Mouse (Mus musculus) CD4-positive, CD25-positive, alpha-beta regulatory T cell, adult 4 months (primary cell): ENCODE data around the gene Sc5d. TPM values are rescaled to one million over a fixed set of nuclear protein-coding genes. Genes with fewer than 3 reads are reported as not detected.

Source experiments
- ATAC-seq: one replicate; pipeline ENCODE4 v1.8.0; 2017
- polyA plus RNA-seq, 2 experiments: library from polyadenylated mRNA; unstranded; fragments of 100-300 nt; shearing (Covaris generic); gene quantifications; one replicate each; pipeline ENCODE4 v1.2.1; 2017

Gene Sc5d
- polyA plus RNA-seq = 100 to 1,000 TPM in 1 of 2 experiments, 10 to 100 TPM in 1; 84.3 to 105 TPM

DNA sequence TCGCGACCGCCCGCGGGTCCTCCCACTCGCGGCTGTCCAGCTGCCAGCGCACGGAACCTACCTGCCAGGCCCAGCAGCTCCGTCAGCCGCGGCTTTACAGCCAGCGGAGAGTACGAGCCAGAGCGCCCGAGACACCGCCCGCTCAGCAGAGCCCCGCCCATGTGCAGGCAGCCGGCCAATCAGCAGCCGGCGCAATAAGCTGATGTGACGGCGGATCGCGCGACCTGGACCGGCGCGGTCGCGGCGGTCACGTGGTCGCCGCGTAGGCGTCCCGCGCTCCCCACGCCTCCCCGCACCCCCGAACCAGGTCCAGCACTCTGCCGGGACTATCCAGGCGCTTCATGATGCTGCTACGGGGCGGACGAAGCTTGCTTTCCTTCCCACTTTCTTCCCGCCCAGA, at the start of gene Sc5d:
Gene Sc5d, minus strand, starts transcription at position 112 of the 400 bp plus-strand sequence.
- peak; percentile 99 for ATAC-seq

DNA sequence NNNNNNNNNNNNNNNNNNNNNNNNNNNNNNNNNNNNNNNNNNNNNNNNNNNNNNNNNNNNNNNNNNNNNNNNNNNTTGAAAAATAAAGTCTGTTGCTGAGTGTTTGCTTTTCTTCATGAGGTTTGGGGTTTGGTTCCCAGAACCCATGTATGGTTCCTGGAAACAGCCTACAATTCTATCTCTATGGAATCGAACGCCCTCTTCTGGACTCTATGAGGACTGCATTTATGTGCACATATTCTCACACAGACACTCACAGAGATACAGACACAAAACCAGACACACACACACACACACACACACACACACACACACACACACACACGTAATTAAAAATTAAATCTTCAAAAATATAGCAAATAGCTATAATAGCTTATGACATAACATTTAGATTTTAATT, 47.3 kb upstream of the Sc5d start:
- no peak for ATAC-seq

DNA sequence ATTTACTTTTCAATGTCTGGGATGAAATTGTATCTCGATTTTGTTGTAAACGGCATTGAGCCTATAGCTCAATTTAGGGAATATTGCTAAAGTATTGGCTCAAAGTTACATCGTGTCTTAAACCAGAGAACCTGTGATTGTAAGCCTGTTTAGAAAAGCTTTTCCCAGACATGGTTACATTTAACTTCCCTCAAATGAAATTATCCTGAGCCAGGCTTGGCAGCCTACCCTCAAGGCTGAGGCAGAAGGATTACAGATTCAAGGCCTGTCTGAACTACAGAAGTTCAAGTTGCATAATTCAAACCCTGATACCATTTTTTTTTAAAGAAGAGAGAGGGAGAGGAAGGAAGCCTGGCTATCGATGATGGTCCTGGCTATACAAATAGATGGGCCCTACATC, 39.8 kb upstream of the Sc5d start:
- no peak for ATAC-seq

DNA sequence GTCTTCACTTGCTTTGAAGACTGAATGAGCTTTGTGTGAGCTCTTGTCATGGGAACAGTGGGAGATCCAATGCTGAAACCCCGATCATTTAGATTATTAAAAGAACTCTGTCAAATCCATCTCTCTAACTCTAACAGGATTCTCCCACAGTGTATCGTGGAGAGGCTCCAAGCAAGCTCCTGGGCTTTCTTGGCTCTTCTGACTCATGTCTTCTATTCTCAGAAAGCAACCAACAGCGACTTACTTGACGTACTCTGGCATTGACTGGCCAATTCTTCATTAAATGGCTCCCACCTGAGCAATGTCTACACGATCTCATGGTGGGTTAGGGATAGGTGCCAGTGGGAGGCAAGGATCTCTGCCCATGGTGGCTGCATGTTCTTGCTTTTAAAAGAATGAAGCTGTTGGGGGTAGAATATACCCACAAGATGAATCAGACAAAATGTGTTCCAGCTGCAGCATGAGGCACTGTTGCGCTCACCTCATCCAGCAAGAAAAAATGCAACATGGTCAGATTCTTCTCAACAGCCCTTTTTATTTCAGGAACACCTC, 37.1 kb upstream of the Sc5d start:
- no peak for ATAC-seq

DNA sequence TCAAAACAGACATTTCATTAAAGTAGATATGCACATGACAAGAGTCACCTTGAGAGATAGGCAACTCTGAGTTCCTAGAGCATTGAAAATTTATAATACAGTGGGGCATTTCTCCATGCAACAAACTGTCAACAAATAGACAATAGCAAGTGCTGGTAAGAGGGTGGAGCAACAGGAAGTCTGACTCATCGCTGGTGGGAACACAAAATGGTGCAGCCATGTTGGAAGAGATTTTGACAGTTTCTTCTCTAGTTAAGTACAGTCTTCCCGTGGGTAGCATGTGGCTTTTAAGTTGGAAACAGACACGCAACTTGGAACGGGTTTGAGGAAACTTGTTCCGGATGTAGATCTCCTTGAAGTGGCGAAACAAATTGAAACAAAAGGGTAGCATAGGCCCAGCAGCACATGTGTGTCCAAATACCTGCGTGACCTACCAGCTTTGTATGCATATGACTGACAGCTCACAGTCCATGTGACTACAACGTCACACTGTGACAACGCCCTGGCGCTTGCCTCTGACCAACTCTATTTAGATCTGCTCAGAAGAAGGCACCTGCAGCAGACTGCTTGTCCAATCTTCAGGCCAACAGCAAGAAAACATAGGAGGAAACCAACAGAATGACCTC, 32.4 kb upstream of the Sc5d start:
- ATAC-seq = no peak

DNA sequence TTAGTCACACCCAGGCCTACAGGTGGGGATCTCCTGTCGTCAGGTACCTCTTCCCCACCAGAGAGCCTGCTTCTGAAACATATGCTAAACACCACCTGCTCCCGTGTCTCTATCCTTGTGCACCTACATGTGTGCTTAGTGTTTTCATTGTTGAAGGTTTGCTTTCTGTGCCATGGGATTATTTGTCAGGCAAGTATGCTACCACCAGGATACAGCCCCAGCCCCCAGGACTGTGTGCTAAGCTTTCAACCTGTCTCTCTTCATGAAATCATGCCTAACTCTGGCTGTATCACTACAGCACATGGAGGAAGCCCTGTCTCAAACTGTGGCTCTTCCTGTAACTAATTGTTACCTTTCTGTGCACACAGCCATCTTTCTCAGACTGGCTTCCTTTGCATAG, 30.1 kb upstream of the Sc5d start:
- no peak for ATAC-seq

DNA sequence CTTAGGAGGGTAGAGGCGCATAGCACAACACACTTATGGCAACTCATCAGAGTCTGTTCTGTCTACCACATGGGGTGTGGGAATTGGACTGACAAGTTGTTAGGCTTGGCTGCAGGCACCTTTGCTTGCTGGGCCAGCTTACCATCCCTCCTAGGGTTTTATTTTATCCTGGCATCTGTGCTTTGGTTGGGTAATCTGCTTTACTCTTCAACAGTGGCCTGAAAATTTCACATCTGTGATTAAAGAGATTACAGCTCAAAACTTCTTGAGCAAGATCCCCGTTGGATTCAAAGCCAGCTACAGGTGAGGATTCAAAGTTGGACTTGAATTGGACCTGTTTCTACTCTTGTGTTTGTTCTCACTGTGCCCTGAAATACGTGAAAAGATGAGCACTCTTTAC, 29.5 kb upstream of the Sc5d start:
- ATAC-seq = no peak

DNA sequence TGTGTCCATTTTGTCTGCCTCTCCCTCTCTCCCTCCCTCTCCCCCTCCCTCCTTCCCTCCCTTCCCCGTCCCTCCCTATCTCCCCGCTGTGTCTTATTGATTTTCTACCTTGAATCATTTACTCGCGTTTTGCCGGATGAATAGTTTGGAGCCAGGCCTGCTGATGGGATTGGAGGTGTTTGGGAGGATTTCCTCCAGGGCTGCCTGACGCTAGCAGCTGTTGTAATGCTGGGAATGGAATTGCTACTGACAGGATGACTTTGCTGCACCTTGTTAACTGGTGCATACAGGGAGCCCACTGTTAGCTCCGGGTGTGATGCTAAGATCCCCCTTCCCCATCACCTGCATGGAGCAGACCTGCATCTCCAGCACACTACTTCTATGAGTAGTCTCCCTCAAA, 29.0 kb upstream of the Sc5d start:
- ATAC-seq = no peak

DNA sequence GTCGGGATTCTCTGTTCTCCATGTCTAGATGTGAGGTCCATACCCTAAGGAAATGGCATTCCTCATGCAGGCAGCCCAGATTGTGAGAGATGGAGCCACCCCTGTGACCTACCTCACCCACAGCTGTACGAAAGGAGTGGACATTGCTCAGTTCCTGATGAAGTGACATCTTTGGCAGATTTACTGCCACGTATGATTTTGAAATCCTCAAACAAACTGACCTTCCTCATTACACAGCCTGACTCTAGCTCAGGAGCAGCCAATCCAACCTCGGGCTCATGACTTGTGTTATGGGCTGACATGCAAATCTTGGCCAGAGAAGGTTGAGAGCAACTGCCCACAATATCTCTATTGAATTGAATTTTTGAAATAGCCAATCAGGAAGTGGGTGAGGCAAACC, 15.6 kb upstream of the Sc5d start:
- ATAC-seq = no peak

DNA sequence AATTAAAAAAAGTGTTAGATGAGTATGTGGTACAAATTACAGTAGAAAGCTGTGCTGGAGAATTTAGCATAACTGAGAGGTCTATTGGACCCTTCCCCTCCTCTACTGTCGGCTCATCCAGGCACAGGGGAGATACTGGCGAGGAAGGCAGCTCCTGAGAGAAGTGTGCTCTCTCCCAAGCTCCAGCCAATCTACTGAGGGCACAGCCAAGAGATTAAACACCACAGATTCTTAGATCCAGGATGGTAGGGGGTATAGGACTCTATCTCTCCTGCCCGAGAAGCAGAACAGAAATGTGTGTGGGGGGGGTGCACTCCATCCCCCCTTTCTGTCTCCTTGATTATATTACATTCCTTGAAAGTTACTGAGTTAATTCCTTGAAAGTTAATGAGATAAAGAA, 14.0 kb upstream of the Sc5d start:
- no peak for ATAC-seq

DNA sequence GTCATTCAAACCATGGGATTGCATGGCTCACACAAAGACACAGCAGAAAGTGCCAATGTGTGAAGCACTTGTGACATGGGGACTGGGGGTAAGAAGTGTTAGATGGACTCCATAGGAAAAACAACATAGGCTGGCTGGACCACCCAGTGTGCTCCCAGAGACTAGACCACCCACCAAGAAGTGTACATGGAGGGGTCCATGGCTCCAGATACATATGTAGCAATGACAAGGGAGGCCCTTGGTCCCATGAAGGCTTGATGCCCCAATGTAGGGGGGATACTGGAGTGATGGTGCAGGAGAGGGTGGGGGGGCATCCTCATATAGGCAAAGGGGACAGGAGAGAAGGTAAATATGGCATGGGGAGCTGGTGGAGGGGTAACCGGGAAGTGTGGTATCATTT, 13.6 kb upstream of the Sc5d start:
- no peak for ATAC-seq

DNA sequence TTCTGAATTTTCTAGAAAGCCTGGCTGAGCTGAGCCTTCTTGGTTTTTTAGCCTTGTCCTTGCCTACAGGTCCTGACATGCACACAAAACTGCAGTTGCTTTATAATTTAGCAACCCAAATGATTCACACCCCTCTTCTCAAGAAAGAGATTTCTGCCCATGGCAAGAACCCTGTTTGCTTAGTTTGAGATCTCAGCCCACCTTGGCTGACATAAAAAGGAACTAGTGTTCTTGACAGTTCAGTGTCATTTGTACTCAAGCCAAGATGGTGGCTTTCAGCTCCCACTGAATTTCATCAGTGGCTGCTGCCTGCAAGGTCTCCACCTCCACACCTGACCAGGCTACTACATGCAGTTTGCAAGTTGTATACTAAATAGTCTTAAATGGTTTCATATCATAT, 13.1 kb upstream of the Sc5d start:
- ATAC-seq = no peak

DNA sequence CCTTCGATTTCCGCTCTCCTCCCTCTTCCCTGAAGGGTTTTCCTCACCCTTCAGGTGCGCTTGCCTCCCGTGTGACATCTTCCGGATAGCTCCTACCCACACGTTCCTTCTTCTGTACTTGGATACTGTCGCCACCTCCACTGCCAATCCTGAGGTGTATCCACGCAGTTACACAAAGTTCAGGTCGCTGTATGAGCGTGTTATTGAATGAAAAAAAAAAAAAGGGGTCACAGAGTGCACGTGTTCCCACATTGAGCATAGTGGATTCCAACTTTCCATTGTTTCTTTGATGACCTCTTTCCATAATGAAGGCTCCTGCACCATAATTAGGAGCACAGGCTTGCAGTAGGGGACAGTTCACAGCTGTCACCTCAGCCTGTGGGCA, 11.7 kb upstream of the Sc5d start:
- no peak for ATAC-seq

DNA sequence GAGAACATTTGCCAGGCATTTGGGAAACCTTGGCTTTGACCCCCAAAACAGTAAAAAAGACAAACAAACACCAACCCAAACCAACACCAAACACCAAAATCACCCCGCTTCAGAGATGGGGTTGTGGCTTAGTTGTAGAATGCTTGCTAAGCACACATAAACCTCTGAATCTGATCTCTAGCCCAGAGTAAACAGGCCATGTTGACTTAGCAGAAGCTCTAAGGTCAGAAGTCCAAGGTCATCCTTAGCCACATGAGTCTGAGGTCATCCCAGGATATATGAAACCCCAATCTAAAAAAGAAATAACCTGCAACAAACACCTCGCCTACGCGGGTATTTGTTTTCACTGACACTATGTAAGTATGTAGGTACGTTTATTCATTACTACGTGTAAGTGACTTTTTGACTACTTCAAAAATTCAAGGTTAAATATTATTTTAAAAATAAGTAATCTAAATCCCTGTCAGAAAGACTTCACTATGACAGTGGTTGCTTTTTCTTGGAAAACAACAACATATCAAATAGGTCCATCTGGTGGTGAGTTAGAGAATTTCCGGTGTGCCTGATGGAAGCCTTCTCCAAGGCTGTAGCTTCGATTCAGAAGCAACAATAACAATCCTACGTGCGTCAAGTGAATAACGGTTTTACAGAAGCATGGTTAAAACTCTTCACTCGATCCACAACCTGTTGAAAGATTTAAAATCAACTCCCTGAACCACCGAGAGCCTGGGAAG, 11.1 kb upstream of the Sc5d start:
- ATAC-seq = no peak

DNA sequence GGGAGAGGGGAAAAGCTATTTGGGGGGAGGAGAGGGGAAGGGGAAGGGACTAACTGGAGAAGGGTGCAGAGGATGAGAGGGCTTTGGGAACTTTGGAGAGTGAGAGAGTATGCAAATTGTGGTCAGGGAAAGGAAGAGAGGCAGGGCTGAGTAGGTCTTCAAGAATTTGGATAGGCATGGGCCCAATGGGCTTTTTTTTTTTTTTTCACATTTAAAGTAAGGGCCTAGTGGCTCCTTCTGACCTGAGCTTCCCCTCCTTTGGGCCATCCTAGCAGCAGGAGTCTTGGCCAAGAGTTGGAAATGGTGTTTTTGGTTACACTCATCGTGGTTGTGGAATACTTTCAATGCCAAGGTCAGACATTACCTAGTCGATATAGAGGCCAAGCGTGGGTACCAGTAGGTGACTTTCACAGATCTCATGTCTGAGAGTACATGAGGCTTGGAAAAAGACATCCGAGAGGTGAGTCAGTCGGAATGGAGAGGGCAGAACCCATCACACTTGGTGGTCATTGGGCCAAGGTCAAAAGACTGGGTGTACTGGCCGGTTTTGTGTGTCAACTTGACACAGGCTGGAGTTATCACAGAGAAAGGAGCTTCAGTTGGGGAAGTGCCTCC, 9.7 kb upstream of the Sc5d start:
- no peak for ATAC-seq

DNA sequence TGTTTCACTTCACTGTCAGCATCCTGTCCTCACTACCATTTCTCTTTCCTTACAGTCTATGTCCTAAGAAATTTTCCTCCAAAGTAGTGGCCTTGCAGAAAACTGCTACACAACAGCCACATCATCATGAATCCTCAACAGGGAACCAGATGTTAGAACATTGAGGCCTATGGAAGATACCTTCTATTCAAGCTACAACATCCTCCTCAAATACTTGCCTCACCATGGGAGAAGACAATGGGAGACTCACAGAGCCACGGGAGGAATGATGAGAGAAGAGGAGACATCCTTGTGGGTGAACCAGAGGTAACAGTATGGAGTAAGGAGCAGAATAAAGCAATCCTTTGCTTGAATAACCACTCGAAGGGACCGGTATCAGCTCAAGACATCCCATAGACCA, 9.1 kb upstream of the Sc5d start:
- ATAC-seq = no peak

DNA sequence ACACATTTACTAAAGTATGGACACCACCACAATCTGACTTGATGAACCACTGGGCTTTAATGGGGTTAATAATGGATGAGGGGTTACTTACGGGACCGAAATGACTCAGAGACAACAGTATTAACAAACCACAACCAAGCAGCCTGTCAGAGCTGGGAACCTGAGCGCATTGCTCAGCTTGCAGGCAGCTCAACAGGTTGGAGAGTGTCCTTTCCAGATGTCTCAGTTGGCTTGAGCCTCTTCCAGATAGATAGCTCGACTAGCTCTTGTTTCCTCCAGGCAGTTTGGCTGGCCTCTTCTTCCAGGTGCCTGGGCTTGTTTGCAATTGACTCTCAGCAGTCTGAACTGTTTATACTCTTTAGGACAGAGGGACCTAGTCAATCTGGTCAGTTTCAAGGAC, 8.6 kb upstream of the Sc5d start:
- ATAC-seq = no peak

DNA sequence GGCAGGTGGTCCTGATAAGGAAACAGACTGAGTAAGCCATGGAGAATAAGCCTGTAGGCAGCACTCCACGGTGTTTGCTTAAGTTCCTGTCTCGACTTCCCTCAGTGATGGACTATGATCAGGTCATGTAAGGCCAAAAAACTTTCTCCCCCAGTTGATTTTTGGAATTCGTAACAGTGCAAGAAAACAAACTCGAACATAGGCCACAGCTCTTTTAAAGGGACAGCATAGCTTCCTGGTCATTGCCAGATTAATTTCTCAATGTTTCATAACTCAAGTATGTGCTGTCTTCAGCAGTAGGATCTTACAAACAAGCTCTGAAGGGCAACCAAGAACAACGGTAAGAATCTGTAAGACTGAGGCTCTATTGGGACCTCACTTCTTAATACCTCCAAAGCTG, 7.4 kb upstream of the Sc5d start:
- ATAC-seq = no peak

DNA sequence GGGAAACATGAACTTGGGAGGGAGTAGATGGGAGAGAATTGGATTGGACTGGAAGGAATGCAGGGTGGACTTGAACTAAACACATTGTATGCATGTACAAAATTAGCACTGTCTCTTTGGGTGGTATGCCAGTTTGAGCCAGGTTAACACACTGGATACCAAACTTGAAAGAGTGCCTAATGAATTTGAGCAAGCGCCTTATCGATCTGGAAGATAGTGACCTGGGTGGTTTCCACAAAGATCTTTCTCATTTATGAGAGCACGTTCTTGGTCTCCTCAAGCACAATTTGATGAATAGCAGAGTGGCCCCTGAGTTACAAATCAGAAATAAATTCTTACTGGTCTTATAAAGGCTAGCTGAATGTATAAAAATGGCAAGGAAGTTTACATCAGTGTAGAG, 6.6 kb upstream of the Sc5d start:
- no peak for ATAC-seq

DNA sequence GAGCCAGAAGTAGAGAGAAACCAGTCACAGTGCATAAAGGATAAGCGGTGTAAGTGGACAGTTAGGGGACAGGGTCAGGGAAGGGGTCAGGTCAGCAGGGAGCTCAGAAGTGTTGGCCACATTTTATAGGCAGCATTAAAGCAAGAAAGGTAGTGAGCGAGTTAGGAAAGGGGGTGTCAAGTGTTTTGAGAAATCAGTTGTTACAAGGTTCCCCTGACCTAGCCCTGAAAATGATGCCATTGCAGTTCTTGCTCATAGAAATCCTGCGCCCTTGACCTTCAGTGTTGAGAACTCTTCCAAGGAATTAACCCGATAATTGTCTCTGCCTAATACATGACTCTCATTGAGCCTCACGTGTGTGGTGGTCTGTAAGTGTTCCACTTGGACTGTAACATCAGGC, 6.0 kb upstream of the Sc5d start:
- ATAC-seq = no peak

DNA sequence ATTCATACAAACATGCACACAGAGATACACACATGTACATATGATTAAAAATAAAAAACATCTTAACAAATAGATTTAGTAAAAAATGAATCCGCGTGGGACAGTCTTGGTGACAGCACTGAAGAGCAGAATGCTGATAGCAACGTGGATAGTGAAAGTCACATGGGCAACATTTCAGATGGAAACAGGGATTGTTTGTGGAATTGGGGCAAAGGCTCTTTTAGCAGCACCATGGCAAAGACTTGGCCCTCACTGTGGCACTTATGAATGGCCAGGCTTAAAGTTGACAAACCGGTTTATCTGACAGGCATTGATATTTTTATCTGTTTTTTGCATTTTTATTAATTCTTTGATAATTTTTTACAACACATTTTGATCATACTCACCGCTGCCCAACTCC, 4.3 kb upstream of the Sc5d start:
- ATAC-seq = no peak

DNA sequence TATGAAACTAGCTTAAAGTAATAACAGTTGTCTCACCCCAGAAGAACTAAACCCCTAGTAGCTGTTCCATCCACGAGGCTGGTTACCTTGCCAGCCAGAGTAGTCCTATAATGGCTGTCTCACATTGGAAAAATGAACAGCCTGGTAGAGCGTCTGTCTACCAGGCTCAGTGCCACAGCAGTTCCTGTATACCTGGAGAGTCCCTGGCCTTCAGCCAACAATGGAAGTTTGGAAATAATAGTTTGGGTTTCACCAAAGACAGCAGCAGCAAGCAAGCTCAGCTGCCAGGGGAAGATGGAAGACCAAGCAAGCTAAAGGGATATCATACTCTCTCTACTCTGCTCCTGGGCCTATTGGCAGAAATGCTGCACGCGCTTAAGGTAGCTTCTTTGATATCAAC, 1.3 kb upstream of the Sc5d start:
- no peak for ATAC-seq

DNA sequence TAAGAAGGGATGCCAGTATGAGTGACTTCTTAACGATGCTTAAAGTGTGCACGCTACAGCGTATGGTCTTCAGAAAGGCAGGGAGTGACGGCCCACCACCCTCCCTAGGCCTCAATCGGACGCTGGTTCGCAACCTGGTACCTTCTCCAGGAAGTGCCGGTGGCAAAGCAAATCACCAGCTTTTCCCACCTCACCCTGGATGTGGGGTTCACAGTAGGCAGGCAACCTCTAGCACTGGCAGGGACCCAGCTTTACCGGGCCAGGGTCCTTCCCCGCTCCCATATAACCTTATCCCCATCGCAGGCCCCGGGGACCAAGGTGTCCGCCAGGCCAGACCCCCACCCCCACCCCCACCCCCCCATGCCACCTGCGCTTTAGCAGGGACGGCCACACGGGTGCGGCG, 346 bp downstream of the Sc5d start:
- peak; percentile 7 for ATAC-seq

DNA sequence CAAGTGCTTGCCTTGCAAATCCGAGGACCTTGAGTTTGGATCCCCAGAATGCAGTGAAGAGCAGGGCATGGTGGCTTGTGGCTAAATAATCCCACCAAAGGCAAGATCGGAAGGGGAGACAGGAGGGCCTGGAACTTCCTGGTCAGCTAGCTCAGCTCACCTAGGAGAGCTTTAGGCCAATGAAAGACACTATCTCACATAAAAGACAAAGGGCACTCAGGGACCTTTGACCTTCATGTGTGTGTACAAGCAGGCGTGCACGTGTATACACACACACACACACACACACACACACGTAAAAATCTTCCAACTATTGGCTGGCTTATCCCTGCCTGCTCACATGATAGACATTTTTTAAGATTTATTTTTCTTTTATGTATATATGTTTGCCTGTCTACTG, 3.6 kb downstream of the Sc5d start:
- ATAC-seq = no peak
